Mouse (Mus musculus) forebrain, embryonic 13.5 days (tissue): ENCODE results near the gene Cmtr2. TPM values are rescaled to one million over a fixed set of nuclear protein-coding genes. Genes with fewer than 3 reads are reported as not detected.
A peak's percentile ranks its signal among the peaks of the same experiment; 100 is the strongest.

Experiments
- ATAC-seq: fragments of 200-750 bp; cut with Nextera tagmentation; 2 replicates; pipeline ENCODE4 v1.8.0; 2017
- H3K27ac ChIP-seq: fragments of 300-500 bp; sonication (generic); 2 replicates; pipeline ENCODE4 v1.5.1; 2015; ENCODE audit warnings: inconsistent platforms, mild to moderate bottlenecking, moderate library complexity
- H3K27me3 ChIP-seq: fragments of 300-500 bp; sonication (generic); 2 replicates; pipeline ENCODE4 v1.6.1; 2015; ENCODE audit warnings: mild to moderate bottlenecking, inconsistent platforms
- H3K36me3 ChIP-seq: fragments of 300-500 bp; sonication (generic); 2 replicates; pipeline ENCODE4 v1.6.1; 2015; ENCODE audit warnings: mild to moderate bottlenecking, inconsistent platforms; ENCODE audit not compliant: poor library complexity, severe bottlenecking
- H3K4me1 ChIP-seq: fragments of 300-500 bp; sonication (generic); 2 replicates; pipeline ENCODE4 v1.6.1; 2015; ENCODE audit warnings: inconsistent platforms
- H3K4me2 ChIP-seq: fragments of 300-500 bp; sonication (generic); 2 replicates; pipeline ENCODE4 v1.6.1; 2015; ENCODE audit warnings: inconsistent platforms, mild to moderate bottlenecking, moderate library complexity
- H3K4me3 ChIP-seq: fragments of 300-500 bp; sonication (generic); 2 replicates; pipeline ENCODE4 v1.5.1; 2015; ENCODE audit warnings: mild to moderate bottlenecking, inconsistent platforms
- H3K9ac ChIP-seq: fragments of 300-500 bp; sonication (generic); 2 replicates; pipeline ENCODE4 v1.6.1; 2015; ENCODE audit warnings: mild to moderate bottlenecking, inconsistent platforms
- H3K9me3 ChIP-seq: fragments of 300-500 bp; sonication (generic); replicated peaks from 2 replicates; pipeline ENCODE4 v1.6.1; 2016; ENCODE audit warnings: inconsistent platforms
- WGBS: fragments of 180-500 bp; shearing (Covaris S2); methylation state at CpG from one replicate; pipeline ENCODE4 v1.1.7; 2015; 5-methylcytosine and 5-hydroxymethylcytosine counted together
- polyA plus RNA-seq: library from polyadenylated mRNA; unstranded; fragments of >200 nt; fragmentation: Nextera tagmentation; extraction: Ambion mirVana; gene quantifications from 2 replicates; pipeline ENCODE4 v1.2.1, GENCODE M21; 2015

Gene Cmtr2
- polyA plus RNA-seq, 1 experiment from 2014 or later: 10.2 TPM

- Histone ChIP-seq H3K36me3 (no peaks in the 10 kb centered on the region), H3K4me3 (peak within 1 kb of the TSS; percentile 36), H3K9ac (no peak within 1 kb of the TSS; the same call in 1 of the 2 replicates), H3K4me1 (peaks cover 10% of the 10 kb centered on the region), H3K4me2 (peak within 1 kb of the TSS; percentile 58), H3K27me3 (peaks cover 10% of the 10 kb centered on the region; the same call in 1 of the 2 replicates), H3K27ac (no peak within 1 kb of the TSS), H3K9me3 (no peaks in the 10 kb centered on the region)
- under 1% methylated on average over 15 of the region's 15 CpGs for WGBS
- peak; percentile 98 for ATAC-seq
Measured at GRCm38 (mm10) chr8:110266741-110267140, 51.3 kb downstream of the Cmtr2 start, which contains the start of gene Hydin. Gene Hydin (plus strand): TSS chr8:110266977.

- Histone ChIP-seq H3K4me2 (peak overlapping the region; percentile 58), H3K27me3 (peaks cover 10% of the 10 kb centered on the region; the same call in 1 of the 2 replicates), H3K4me3 (peak overlapping the region; percentile 36), H3K9me3 (no peaks in the 10 kb centered on the region), H3K36me3 (no peaks in the 10 kb centered on the region), H3K27ac (no peak overlapping the region), H3K4me1 (peaks cover 10% of the 10 kb centered on the region), H3K9ac (no peak overlapping the region; the same call in 1 of the 2 replicates)
- ATAC-seq: no peak
- 8% methylated on average over 12 of the region's 12 CpGs for WGBS
Measured at GRCm38 (mm10) chr8:110267268-110267667, 51.8 kb downstream of the Cmtr2 start.

GRCm38 (mm10) chr8:110270659-110271058 is 55.2 kb downstream of the Cmtr2 start:
- Histone ChIP-seq H3K4me2 (no peak overlapping the region), H3K9me3 (no peaks in the 10 kb centered on the region), H3K27ac (no peak overlapping the region), H3K4me3 (no peak overlapping the region), H3K9ac (no peak overlapping the region), H3K4me1 (peaks cover 20% of the 10 kb centered on the region), H3K36me3 (no peaks in the 10 kb centered on the region), H3K27me3 (peaks cover 6% of the 10 kb centered on the region; the same call in 1 of the 2 replicates)
- 92% methylated on average over 4 of the region's 4 CpGs for WGBS
- ATAC-seq: no peak

GRCm38 (mm10) chr8:110273394-110273793 is 57.9 kb downstream of the Cmtr2 start:
- Histone ChIP-seq H3K27me3 (peaks cover 3% of the 10 kb centered on the region; the same call in 1 of the 2 replicates), H3K36me3 (no peaks in the 10 kb centered on the region), H3K4me2 (no peak overlapping the region), H3K4me1 (peaks cover 25% of the 10 kb centered on the region), H3K9me3 (no peaks in the 10 kb centered on the region), H3K4me3 (no peak overlapping the region), H3K9ac (no peak overlapping the region), H3K27ac (no peak overlapping the region)
- no peak for ATAC-seq
- WGBS: 68% methylated on average over 2 of the region's 2 CpGs

Other genes starting within 250 kb of the Cmtr2 start
- gene Tat, start 225.2 kb upstream of the Cmtr2 start, polyA plus RNA-seq: not detected in 2 replicates
- not detected in 2 replicates for gene Chst4, start 175.9 kb upstream of the Cmtr2 start, polyA plus RNA-seq
- gene Zfp612, start 135.9 kb upstream of the Cmtr2 start, polyA plus RNA-seq: 17.7 and 19.9 TPM in 2 replicates
- gene Gm21964, start 114.5 kb upstream of the Cmtr2 start, polyA plus RNA-seq: not detected in 2 replicates
- not detected in 2 replicates for gene Gm17720, start 112.9 kb upstream of the Cmtr2 start, polyA plus RNA-seq
- 49.9 and 60.7 TPM in 2 replicates for gene Calb2, start 47.5 kb upstream of the Cmtr2 start, polyA plus RNA-seq
- 0.31 and 0.47 TPM in 2 replicates for gene Hydin, start 51.3 kb downstream of the Cmtr2 start, polyA plus RNA-seq